Mouse (Mus musculus) olfactory bulb, adult 2 months (tissue): Measurements from ENCODE around the gene Hist3h2ba.

Experiments used
- CTCF ChIP-seq: fragments of 200-500 bp; IDR thresholded peaks from 2 replicates; pipeline ENCODE4 v1.5.1; 2012; ENCODE audit warnings: low read depth, mild to moderate bottlenecking, low read length, moderate library complexity; ENCODE audit not compliant: insufficient read depth
- POLR2A ChIP-seq: fragments of 200-500 bp; IDR thresholded peaks from 2 replicates; pipeline ENCODE4 v1.6.1; 2012; ENCODE audit warnings: mild to moderate bottlenecking, low read depth, low read length, moderate library complexity; ENCODE audit not compliant: insufficient read depth

GRCm38 (mm10) chr11:58901080-58901479 lies 47.6 kb upstream of the Hist3h2ba start:
- TF ChIP-seq POLR2A (no peak), CTCF (no peak)
